Mouse (Mus musculus) left cerebral cortex, postnatal 10 days (tissue): ENCODE results near the gene Fdxr. TPM values are rescaled to one million over a fixed set of nuclear protein-coding genes. Genes with fewer than 3 reads are reported as not detected.

ENCODE experiments used
- DNase-seq, 2 experiments: peaks; one replicate each; pipeline ENCODE4 v3.0.0; 2021 to 2022; ENCODE audit warnings: low spot score in 2 of 2, mixed read lengths in 1 of 2; ENCODE audit errors: extremely low spot score in 1 of 2
- intact Hi-C: fragments of 180-260 bp; cut with DNase I; formaldehyde crosslinking; loops from one replicate; pipeline ENCODE4 v1.15.1; 2025
- total RNA-seq, 2 experiments: library from RNA; stranded (reverse); gene quantifications; 2 replicates each; pipeline ENCODE4 v1.2.3; 2021

Fdxr gene
- total RNA-seq, 2 experiments from 2014 or later: 18.2 to 18.7 TPM

DNA sequence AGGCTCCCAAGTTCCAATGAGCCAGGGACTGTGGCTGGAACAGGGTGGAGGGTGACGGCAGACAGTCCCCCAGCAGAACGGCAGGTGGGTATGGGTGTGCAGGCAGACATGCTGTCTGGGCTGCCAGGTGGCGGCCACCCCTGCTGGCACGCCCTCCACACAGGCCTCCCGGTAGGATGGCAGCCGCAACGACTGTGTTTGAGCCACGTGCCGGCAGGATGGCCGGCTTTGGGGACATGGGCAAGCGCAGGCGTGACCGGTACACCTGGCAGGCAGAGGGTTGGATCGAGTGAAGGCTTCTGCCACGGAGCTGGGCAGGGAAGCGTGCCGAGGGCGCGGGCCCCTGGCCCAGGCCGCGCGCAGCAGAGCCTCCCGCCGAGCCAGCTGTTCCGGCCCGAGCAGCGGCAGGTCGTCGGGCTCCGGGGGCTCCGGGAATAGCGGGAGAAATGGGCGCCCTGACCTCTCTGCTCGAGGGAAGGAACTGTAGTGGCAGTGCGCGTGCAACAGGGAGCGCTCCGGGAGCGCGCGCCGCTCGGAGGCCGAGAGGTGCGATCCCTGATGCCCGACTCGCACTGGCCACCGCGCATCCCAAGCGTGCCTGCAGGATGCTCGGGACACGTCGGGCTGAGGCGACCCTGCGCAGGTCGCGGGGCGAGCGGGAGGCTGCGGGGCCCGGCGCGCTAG is 27.0 kb downstream of the Fdxr start:
- peak in 1 of 2 experiments; percentile 49 for DNase-seq
- intact Hi-C loops: no loop called here

DNA sequence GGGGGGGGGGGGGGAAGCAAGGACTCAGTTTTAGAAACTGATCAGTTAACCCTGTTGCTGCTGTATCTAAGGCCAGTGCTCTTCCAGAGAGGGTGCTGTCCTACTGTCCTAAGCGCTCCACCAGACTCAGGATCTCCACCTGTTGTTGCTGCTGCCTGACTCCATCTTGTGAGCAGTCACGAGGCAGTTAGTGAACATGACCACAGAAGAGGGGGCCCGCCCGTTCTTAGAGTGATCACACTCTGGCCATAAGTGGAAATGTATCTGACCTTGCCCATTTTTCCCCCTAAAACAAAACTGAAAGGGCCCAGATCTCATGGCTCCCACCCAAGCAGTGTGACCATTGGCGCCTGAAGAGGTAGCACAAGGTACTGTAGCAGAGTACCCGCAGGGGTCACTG is 28.9 kb downstream of the Fdxr start:
- no peak for DNase-seq
- intact Hi-C loops: no loop called here

DNA sequence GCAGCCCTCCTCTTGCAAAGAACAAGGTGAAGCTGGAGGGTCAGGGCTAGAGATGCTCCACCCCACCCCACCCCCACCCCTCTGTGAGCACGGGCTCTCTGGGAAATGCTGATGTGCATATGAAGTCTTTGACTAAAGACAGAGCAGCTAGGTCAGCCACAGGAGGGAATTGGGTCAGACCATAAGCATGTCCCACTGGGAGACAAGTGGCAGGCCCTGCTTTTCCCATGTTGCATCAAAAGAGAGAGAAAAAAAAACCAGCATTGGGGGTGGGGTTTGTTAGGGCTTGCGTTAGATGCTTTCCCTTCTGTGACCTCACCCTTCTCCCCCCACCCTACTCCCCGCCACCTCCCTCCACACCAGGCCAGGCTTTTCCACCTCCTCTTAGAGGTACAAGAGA is 29.6 kb downstream of the Fdxr start:
- DNase-seq: no peak
- intact Hi-C loops: no loop called here

DNA sequence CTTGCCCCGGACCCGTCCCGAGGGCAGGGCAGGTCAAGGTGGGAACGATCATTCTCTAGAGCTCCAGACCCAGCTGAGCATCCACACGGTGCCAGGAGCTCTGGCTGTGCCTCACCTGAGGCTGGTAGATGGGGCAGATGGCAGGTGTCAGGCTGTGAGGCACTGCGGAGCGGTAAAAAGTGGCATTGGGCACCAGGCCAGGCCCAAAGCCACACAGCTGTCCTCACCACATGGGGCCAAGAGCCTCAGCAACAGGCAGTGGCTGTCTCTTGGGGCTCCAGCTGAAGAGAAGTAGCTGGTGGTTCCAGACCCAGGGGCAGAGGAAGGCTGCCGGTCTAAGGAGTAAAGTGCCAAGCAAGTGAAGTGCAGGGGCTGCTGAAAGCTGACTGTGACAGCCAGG is 30.5 kb downstream of the Fdxr start:
- intact Hi-C loops: no loop called here
- no peak for DNase-seq

DNA sequence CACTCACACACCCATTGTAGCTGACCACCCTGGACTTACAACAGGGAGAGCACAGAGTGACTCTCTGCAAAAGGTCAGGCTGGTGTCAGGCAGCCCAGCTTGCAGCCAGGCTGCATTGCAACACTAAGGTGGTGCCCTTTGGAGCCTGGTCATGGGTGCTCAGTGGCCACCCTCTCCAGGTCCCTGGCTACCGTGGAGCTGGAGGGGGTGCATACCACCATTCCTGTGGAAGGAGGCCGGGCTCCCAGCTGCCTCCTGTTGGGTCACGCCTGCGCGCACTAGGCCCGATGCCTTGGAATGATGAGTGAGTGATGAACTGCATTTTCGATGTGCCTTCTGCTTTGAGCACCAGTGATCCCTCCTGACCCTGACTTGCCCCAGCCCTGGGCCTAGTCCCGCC is 32.0 kb downstream of the Fdxr start:
- DNase-seq: no peak
- intact Hi-C loops: no loop called here

DNA sequence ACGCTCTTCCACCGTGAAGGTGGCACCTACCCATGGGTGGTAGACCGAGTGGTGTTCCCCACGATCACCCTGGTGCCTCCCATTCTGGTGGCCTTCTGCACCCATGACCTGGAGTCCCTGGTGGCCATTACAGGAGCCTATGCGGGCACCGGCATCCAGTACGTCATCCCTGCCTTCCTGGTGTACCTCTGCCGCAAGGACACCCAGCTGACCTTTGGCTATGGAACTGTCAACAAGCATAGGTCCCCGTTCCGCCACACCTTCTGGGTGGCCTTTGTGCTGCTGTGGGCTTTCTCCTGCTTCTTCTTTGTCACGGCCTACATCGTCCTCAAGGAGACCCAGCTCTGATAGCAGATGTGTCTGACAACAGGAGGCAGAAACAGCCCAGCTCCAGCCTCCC is 33.1 kb downstream of the Fdxr start:
- no peak for DNase-seq
- intact Hi-C loops: no loop called here

DNA sequence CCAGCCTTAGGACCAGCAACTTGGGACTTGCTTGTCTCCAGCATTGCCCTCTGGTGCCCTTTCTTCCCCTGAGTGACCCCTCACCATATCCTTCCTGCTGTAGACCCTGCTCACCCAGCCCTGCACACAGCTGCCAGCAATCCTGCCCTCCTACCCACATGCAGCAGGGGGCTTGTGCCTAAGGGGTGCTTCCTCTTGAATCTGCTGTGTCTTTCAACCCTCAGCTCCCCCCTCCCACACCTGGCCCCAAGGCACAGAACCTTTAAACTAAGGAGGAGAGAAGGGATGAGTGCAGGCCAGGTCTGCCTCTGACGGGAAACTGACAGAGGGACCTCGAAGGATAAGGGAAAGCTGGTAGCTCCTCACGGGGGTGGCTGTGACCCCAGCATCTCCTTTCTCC is 34.1 kb downstream of the Fdxr start:
- intact Hi-C loops: no loop called here
- DNase-seq: no peak

DNA sequence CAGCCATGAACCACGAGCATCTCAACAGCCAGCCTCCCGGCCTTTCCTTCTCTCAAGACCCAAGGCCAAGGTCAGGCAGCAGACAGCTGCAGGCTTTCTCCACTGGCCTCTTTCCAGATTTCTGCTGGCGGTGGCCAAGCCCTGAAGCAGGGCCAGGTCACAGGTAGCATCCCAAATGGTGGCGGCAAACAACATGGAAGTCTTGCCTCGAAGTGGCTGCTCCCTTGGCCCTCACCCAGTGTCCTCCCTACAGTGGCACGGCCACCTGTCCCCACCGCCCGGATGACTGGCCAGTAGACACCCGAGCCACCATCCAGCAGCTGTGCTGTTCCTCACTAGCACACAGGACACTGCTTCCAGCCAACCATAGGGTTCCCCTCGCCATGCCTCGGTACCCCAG is 35.4 kb downstream of the Fdxr start:
- no peak for DNase-seq
- intact Hi-C loops: no loop called here

DNA sequence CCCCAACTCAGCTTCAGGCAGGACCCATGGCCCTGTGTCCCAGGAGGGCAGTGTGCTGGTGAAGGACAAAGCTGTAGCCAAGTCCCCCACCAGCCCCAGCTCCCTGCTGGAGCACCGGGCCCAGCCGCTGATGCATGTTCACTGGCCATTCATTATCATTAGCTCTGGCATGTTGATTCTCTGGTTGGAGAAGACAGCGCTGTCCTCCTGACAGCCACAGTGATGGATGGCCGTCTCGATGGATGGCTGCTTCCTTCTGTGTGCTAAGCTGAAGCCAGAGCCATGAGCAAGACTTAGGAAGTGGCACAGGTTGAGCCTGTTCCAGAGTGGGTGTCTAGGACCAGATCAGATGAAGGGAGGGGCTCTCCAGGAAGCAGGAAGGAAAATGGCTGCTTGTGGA is 40.3 kb downstream of the Fdxr start:
- intact Hi-C loops: no loop called here
- no peak for DNase-seq

DNA sequence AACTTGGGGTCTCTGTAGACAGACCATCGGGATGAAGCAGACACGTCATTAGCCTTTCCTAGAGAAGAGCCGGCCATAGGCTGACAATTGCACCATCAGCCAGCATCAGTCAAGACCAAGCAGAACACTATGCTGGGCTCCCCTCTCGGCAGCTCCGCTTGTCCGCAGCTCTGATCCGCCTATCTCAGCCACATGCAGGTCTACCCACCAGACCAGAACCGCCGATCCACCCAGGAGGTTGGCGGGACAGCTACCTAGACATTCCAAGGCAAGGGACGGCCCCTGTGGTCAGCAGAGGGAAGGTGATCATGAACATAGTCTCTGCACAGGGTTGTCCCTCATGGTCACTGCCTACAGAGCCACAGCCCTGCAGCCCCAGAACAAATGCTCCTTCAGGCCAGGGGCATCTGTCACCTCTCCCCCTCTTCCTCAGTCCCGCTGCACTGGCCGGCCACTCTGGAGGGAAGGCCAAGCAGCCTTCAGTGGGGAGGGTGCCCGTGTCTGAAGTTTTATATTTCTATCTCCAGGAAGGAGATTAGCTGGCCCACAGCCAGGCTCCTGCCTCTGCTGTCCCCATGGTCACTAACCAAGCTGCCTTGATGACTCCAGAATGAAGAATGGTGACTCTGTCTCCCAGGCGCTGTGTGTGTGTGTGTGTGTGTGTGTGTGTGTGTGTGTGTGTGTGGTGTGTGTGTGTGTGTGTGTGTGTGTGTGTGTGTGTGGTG is 42.4 kb downstream of the Fdxr start:
- intact Hi-C loops: no loop called here
- DNase-seq: peak in 1 of 2 experiments; percentile 66

DNA sequence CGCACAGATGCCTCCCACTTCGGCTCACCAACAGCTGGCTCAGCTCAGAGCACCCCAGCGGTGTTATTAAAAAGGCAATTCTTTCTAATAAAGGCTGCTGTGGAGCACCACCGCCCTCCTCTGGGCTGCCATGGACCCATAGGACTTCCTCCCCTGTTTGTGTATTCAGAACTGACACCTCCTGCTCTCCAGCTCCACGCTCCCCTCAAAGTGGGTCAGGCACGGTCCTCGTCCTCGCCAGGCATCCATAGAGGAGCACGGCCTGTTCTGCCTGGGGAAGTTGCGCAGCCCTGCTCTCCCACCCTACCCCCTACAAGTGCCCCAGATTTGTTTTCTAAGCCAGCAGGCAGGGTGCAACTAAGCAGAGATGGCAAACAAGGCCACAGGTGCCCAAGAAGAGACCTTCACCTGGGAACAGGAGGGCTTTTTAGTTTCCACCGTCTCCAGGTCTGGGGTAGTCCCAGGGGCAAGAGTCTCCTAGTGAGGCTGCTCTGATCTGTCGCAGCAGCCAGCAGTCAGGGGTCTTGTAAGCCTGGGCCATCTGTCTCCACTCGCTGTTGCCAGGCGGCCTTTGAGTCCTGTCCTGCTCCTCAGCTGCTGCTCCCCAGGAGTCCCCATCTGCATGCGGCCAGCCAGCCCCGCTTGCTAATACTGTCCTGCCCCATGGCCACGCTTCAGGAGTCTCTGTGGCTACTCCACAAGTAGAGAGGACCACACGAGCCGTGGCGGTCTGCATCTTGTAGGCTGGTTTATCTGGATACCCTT is 43.1 kb downstream of the Fdxr start:
- intact Hi-C loops: no loop called here
- peak in 1 of 2 experiments; percentile 54 for DNase-seq

DNA sequence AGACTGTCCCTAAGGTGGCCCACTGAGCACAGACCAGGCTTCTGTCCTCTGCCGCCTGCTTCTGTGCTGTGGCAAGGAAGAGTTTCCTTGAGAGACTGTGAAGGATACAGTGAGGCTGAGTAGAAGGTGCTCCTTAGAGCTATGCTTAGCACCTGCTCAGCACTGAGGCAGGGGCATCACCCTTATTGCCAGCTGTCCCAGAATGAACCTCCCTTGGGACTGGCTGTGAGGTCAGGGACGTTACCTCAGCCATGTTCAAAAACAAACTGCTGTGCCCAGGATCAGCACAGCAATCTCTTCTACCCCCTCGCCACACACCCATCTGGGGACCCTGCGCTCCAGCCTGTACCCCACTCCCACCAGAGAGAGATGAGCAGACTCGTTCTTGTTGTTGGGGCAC is 44.0 kb downstream of the Fdxr start:
- intact Hi-C loops: no loop called here

DNA sequence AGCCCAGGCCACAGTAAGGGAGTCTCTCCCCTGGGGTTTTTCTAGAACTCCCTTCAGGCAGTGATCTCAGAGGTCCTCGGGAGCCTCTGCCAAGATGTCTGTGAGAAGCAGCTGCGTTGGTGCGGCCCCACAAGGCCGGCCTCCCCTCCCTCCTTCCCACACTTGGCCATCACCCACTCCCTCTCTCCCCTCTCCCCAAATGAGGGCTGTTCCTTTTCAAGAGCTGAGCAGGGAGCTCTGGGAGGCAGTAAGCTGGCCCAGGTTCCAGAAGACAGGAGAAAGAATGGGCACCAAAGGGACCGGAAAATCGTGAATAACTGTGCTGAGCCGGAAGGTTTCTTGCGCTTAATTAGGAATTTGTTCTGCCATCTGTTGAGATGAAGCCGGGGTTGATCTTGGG is 44.9 kb downstream of the Fdxr start:
- intact Hi-C loops: no loop called here

More for the DNA sequence above, 44.0 kb downstream of the Fdxr start:
- DNase-seq: no peak

DNA sequence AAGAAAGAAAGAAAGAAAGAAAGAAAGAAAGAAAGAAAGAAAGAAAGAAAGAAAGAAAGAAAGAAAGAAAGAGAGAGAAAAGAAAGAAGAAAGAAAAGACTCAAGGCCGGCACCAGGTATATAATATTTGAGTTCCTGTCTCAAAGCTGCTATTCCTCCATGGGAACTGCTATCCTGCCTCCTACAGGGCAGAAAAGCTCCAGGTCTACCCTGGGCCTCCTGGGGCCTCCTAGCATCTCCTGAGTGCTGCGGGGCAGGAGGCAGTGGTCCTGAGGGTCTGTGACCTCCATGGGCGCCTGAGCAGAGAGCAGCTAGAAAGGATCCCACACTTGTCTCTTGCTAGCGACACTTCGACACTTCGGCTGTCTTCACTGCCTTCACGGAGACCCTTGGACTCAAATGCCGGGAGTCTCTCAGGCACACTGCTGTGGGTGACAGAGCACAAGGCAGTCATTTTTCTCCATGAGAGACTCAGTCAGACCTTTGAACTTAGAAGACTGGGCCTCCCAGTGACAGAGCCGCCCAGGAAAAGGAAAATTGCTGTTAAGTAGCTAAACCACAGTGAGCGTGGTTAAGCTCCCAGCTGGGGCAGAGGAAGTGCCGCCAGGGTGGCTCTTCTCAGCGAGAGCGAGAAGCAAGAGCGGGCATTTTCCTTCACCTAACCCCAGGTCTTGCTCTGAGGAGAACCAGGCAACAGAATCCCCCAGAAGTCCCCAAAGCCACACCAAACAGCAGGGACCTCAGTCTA is 45.5 kb downstream of the Fdxr start:
- intact Hi-C loops: no loop called here
- DNase-seq: no peak

More for the DNA sequence above, 44.9 kb downstream of the Fdxr start:
- peak in 1 of 2 experiments; percentile 39 for DNase-seq

DNA sequence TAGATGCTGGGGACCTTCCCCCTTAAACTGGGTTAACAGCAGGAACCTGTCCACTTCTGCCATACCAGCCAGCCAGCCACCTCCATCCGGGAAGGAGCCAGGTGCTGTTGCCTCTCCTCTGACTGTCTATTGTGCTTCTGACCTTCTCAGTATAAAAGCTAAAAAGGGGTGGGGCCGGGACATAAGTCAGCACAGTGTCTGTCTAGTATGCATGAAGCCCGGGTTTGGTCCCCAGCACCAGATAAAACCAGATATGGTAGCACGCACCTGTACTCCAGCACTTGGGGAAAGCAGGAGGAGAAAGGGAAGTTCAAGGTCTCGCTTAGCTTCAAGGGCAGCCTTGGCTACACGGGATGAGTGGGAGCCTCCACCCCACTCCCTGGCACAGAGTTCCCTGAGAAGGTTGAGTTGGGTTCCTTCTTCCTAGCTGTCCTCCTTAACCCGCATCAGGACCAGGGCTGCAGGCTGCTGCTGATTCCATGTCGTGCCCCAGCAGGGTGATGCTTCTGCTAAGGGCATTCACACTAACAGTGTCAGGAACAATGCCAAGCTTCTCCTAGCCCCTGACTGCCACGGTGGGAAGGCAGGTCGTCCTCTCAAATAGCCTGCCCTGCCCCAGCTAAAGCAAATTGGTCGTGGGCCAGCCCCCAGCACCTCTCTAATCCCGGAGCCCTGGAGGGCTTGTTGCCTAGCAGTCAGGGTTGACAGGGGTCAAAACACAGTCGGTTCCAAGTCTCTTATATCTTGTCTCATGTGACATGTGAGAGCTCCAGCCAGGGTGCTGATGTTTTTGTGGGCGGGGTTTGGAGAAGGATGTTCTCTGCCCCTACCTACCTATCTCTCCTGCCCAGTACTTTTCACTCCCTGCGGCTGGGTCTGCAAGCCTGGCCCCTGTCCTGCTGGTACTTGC is 47.6 kb downstream of the Fdxr start:
- intact Hi-C loops: no loop called here
- no peak for DNase-seq

DNA sequence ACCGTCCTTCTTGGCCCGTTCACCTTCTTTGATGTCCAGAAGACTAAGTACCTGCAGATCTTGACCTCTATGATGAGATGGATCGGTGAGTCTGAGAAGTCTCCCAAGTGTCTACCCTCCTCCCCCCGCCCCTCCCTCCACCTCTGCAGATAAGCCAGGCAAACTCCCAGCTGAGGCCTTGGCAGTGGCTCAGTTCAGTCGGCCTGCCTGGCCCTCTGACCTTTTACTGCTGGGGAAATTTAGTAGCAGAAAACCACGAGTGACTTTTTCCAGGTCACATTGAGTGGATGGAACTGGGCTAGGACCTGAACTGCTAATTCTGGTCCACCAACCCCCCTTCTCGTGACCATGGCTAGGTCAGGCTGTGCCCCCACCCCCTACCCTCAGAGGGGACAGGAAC is 48.4 kb downstream of the Fdxr start:
- intact Hi-C loops: no loop called here

DNA sequence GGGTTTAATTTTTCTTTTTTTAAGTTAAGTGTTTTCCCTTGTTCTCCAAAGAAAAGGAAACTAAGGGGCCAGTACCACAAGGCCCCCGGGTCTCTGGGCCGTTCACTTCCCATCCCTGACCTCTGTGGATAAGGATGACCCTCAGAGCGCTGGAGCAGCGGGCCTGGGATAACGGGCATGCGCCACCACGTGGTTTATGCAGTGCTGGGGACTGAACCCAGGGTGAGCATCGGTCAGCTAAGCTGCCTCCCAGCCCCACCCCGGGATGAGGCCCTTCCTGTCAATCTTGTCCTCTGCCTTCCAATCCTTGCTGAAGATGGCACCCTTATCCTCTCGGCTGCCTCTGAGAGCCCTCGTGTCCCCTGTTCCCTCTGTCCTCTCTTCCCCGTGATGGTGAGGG is 49.2 kb downstream of the Fdxr start:
- no peak for DNase-seq
- intact Hi-C loops: no loop called here

More for the DNA sequence above, 48.4 kb downstream of the Fdxr start:
- no peak for DNase-seq

DNA sequence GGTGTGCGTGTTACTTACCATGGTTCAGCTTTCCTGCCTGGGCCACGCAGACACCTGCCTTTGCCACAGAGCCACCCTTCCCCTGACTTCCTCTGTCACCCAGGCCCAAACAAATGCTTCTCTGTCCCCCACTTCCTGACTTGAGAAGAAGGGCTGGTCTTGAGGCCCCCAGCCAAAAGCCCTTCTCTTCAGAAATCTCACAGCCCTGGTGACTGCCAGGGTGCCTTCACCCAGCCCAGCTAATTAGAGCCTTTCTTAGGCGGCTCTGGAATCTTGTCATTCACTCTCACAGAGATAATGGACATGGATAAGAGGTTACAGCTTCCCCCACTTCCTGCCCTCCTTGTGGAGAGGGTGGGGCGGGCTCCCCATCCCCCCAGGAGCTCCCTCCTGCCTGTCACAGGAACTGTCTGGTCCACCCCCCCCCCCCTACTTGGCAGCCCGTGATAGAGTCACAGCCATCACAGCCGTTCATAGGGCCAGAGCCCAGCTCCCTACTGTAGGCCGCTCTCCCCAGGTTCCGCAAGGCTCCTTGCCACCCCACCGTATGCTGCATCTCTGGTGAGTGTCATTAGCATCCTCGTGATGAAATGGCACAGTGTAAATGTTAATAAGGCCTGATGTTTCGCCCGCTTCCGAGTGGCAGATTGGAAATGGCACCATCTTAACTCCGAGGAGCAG is 49.9 kb downstream of the Fdxr start:
- intact Hi-C loops: no loop called here
- DNase-seq: no peak
